Mouse (Mus musculus): ENCODE results near the gene Stkld1.

Stkld1 gene

GRCm38 (mm10) chr2:26963923-26964723 is 30.3 kb downstream of the Stkld1 start, which contains the start of gene Rexo4:
TSS of gene Rexo4 (minus strand) at chr2:26964386.
- DNase-seq (ENCODE audit: extremely low spot score): peak; percentile 93

GRCm38 (mm10) chr2:26964724-26965370 is 31.0 kb downstream of the Stkld1 start:
- no peak for DNase-seq (ENCODE audit: extremely low spot score)

DNA sequence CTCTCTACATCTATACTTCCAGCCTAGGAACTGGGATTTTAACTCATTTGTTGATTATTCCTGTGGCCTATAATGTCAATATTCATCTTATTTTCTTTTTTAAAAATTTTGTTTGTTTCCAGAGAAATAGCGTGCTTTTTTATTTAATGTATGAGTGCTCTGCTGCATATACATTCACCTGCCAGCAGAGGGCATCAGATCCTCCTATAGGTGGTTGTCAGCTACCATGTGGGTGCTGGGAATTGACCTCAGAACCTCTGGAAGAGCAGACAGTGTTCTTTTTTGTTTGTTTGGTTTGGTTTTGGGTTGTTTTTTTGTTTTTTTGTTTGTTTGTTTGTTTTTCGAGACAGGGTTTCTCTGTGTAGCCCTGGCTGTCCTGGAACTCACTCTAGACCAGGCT is 33.4 kb downstream of the Stkld1 start:
- DNase-seq (ENCODE audit: extremely low spot score): no peak

DNA sequence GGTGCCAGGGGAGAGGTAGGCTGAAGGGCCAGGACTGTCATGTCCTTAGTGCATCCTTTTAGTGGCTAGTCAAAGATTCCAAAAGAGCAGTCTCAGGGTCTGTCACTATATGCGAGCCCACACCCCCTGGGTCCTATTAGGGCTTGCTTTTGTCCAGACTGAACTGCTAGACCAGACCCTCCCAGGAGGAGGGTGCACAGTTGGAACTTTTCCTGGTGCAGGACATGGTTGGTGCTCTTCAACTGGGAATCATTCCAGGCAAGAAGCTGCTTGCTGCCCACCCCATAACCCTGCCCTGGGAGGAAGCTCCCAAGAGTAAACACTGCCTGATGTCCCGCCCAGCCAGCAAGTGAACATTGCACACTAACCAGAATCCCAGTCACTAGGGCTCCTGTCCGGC is 39.3 kb downstream of the Stkld1 start, which contains the start of gene Adamts13:
Gene Adamts13 (plus strand): TSS at position 301 of the 400 bp plus-strand sequence.
- DNase-seq (ENCODE audit: extremely low spot score): no peak

- DNase-seq (ENCODE audit: extremely low spot score): no peak
These were observed 40.1 kb downstream of the Stkld1 start for GRCm38 (mm10) chr2:26973960-26974359.

DNA sequence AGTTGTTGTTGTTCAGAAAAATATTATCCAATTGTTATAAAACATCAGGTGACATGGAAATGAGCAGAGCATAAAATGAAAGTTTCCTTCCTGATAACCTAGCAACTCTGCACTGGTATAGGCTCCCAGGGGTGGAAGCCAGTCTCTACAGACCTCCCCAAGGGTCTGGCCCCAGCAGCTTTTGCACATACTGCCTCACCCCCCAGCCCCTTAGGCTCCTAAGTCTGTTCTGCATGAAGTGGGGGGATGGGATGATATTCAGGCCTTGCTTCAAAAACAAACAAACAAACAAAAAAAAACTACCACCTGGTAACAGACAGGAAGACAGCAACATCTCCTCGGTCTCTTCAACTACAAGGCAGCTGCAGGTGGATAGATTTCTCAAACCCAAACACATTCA is 46.5 kb downstream of the Stkld1 start:
- no peak for DNase-seq (ENCODE audit: extremely low spot score)

- DNase-seq (ENCODE audit: extremely low spot score): no peak
These were observed 50.3 kb downstream of the Stkld1 start for GRCm38 (mm10) chr2:26984179-26984578.

- no peak for DNase-seq (ENCODE audit: extremely low spot score)
These were observed 50.8 kb downstream of the Stkld1 start for GRCm38 (mm10) chr2:26984640-26985039.

DNA sequence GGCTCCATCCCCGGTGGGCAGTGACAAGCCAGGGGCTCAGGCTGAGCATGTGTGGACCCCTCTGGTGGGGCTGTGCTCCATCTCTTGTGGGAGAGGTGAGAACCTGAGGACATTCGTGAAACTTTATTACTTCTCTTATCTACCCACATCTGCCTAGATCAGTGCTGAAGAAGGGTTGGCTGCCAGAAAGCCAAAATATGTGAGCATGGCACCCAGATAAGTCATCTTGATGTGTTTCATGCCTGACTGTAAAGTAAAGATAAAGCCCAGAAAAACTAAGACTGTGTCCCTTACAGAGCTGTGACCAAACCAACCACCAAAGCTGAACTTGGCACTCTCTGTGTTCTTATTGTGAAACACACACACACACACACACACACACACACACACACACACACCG is 60.1 kb downstream of the Stkld1 start:
- no peak for DNase-seq (ENCODE audit: extremely low spot score)

DNA sequence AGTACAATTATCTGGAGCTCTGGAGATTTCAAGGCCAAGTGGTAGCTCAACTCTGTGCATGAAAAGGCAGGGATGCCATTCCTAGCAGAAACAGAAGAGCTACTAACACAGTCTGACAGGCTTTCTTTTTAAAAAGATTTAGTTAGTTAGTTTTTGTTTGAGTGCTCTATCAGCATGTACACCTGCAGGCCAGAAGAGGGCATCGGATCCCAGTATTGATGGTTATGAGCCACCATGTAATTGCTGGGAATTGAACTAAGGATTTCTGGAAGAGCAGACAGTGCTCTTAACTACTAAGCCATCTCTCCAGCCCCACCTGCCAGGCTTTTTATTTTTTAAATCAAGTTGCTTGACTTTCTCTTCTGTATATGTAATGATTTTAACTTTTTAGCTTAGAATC is 63.7 kb downstream of the Stkld1 start:
- DNase-seq (ENCODE audit: extremely low spot score): no peak

DNA sequence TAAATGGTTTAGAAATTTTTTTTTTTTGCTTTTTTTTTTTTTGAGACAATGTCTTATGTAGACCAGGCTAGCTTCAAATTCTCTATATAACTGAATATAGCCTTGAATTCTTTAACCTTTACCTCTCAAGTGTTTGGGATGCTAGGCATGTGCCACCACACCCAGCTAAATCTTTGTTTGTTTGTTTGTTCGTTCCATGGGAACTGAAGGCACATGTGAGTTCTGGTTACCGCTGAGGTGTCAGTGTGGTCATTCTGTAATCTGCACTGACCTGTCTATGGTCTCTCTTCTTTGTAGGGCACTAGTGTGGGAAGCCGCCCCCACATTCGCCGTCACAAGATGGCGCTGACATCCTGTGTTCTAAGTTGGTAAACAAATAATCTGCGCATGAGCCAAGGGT is 64.1 kb downstream of the Stkld1 start:
- DNase-seq (ENCODE audit: extremely low spot score): no peak

Measured in embryo, embryonic 9.5 days (tissue).